Mouse (Mus musculus) liver, embryonic 15.5 days (tissue): Measurements from ENCODE around the gene Itga3. TPM values are rescaled to one million over a fixed set of nuclear protein-coding genes. Genes with fewer than 3 reads are reported as not detected.

Experiments
- ATAC-seq: fragments of 200-750 bp; cut with Nextera tagmentation; 2 replicates; pipeline ENCODE4 v1.8.0; 2017; ENCODE audit warnings: moderate number of reproducible peaks, mild to moderate bottlenecking, moderate library complexity; ENCODE audit not compliant: insufficient read depth
- H3K27ac ChIP-seq: fragments of 300-500 bp; sonication (generic); replicated peaks from 2 replicates; pipeline ENCODE4 v1.5.1; 2015; ENCODE audit warnings: mild to moderate bottlenecking, inconsistent platforms
- H3K27me3 ChIP-seq: fragments of 300-500 bp; sonication (generic); 2 replicates; pipeline ENCODE4 v1.6.1; 2015; ENCODE audit warnings: mild to moderate bottlenecking, inconsistent platforms
- H3K36me3 ChIP-seq: fragments of 300-500 bp; sonication (generic); replicated peaks from 2 replicates; pipeline ENCODE4 v1.6.1; 2015; ENCODE audit warnings: moderate library complexity, mild to moderate bottlenecking, inconsistent platforms
- H3K4me1 ChIP-seq: fragments of 300-500 bp; sonication (generic); replicated peaks from 2 replicates; pipeline ENCODE4 v1.6.1; 2015; ENCODE audit warnings: inconsistent platforms
- H3K4me2 ChIP-seq: fragments of 300-500 bp; sonication (generic); 2 replicates; pipeline ENCODE4 v1.6.1; 2015; ENCODE audit warnings: moderate library complexity, mild to moderate bottlenecking, inconsistent platforms
- H3K4me3 ChIP-seq: fragments of 300-500 bp; sonication (generic); replicated peaks from 2 replicates; pipeline ENCODE4 v1.5.1; 2015; ENCODE audit warnings: mild to moderate bottlenecking, inconsistent platforms
- H3K9ac ChIP-seq: fragments of 300-500 bp; sonication (generic); 2 replicates; pipeline ENCODE4 v1.6.1; 2015; ENCODE audit warnings: moderate library complexity, mild to moderate bottlenecking, inconsistent platforms
- H3K9me3 ChIP-seq: fragments of 300-500 bp; sonication (generic); replicated peaks from 2 replicates; pipeline ENCODE4 v1.6.1; 2016; ENCODE audit warnings: inconsistent platforms
- WGBS: fragments of 180-500 bp; shearing (Covaris S2); methylation state at CpG from one replicate; pipeline ENCODE4 v1.1.7; 2015; ENCODE audit warnings: mixed read lengths; ENCODE audit not compliant: insufficient replicate concordance; 5-methylcytosine and 5-hydroxymethylcytosine counted together
- polyA plus RNA-seq: library from polyadenylated mRNA; unstranded; fragments of >200 nt; fragmentation: Nextera tagmentation; extraction: Ambion mirVana; gene quantifications from 2 replicates; pipeline ENCODE4 v1.2.1, GENCODE M21; 2015

The Itga3 gene
- polyA plus RNA-seq, 1 experiment from 2014 or later: 2.0 TPM

DNA sequence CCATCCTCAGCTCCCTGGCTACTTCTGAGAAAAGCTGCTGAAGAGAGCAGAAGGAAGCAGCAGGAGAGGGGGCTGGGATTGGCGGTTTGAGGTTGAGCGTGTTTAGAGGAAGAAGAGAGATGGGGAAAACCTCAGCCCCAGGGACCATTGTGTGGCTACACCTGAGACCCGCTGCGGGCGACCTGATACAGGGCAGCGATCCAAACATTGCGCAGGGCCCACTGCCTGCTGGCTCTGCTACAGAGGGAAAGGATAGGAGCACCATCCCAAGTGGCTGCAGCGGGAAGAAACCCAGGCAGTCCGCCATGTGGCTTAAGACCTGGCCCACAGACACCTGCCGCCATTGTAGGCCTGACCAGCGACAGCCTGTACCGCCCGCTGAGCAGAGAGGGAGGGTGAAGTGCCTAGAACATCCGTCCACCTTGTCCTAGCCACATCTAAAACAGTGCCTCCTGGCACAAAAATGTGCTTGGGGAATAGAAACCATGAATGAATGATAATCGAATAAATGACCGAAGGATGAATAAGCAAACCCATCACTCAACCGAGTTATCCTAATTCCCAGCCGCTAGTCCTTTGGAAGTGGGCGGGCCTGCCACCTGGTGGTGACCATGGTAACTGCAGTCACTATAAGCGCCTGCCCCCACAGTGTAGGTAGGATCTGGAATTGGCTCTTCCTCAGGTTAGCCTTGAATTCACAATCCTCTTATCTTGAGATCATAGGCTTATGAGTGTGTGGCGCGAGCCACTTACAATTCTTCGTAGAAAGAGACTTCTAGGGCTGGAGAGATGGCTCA is 30.0 kb upstream of the Itga3 start:
- Histone ChIP-seq H3K4me1 (0 out of 2 replicates have a peak, but pooled peaks cover 4% of the 10 kb centered on the region), H3K36me3 (no peaks in the 10 kb centered on the region), H3K4me3 (no peak overlapping the region), H3K27me3 (peaks cover 51% of the 10 kb centered on the region), H3K9ac (no peak overlapping the region), H3K9me3 (no peaks in the 10 kb centered on the region), H3K27ac (no peak overlapping the region), H3K4me2 (no peak overlapping the region)
- ATAC-seq: no peak
- WGBS: 25% methylated on average over 23 of the region's 23 CpGs

DNA sequence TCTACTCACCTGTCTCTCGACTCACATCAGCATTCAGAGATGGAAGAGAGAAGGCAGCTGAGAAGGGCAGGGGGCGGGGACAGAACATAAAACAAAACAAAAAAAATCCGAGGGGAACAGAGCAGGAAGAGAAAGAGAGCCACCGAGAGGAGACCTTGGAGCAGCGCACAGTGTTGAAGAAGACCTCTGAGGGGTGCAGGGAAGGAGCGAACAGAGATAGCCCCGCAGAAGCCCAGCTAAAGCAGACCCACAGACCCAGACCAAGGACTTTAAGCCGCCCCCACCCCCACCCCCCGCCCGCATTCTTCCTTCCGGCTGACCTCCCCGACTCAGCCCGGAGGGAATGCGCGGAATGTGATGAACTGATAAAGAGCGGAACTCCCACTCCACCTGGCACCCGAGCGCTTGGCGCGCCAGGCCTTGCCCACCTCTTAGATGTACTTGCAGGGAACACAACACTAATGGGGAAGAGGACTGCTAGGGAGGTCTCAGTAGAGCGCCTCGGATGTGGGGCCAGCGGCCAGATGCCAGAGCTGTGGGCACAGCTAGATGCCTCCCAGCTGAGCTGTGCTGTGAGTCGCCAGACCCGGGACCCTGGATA is 28.8 kb upstream of the Itga3 start:
- no peak overlapping the region for H3K27ac ChIP-seq
- H3K36me3 ChIP-seq: no peaks in the 10 kb centered on the region
- no peak overlapping the region for H3K9ac ChIP-seq
- H3K27me3 ChIP-seq: peaks cover 57% of the 10 kb centered on the region
- H3K4me2 ChIP-seq: peak overlapping the region; percentile 29
- 0 out of 2 replicates have a peak, but pooled peaks cover 8% of the 10 kb centered on the region for H3K4me1 ChIP-seq
- 2% methylated on average over 25 of the region's 25 CpGs for WGBS
- H3K4me3 ChIP-seq: no peak overlapping the region
- H3K9me3 ChIP-seq: no peaks in the 10 kb centered on the region
- ATAC-seq: 0 out of 2 replicates have a peak, but pooled peaks have one; percentile 9

DNA sequence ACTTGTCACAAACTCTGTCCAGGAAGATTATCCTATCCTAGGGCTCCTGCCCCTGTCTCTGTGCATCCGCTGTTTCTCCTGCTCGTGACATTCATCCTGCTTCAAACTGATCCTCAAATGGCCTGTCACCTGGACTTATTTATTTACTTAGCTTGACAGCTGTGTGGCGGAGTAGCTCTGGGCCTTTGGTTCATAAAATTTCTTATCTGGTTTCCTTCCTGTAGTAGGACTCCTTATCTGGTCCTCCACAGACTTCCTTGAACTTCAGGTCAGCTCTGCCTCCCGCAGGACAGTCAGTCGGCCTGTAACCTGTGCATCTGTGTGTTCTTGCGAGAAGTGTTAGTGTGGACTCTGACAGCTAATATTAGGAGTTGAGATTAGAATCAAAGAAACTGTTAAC is 27.7 kb upstream of the Itga3 start:
- no peak for ATAC-seq
- H3K27me3 ChIP-seq: peaks cover 60% of the 10 kb centered on the region
- 5% methylated on average over 6 of the region's 6 CpGs for WGBS

GRCm38 (mm10) chr11:95102161-95102904 is 25.7 kb upstream of the Itga3 start:
- H3K4me2 ChIP-seq: no peak overlapping the region
- H3K4me3 ChIP-seq: no peak overlapping the region
- H3K4me1 ChIP-seq: 0 out of 2 replicates have a peak, but pooled peaks cover 8% of the 10 kb centered on the region
- H3K27ac ChIP-seq: no peak overlapping the region
- ATAC-seq: no peak
- no peaks in the 10 kb centered on the region for H3K9me3 ChIP-seq
- WGBS: 68% methylated on average over 19 of the region's 19 CpGs
- H3K9ac ChIP-seq: no peak overlapping the region
- peaks cover 53% of the 10 kb centered on the region for H3K27me3 ChIP-seq
- H3K36me3 ChIP-seq: no peaks in the 10 kb centered on the region

More for the DNA sequence above, 27.7 kb upstream of the Itga3 start:
- no peaks in the 10 kb centered on the region for H3K9me3 ChIP-seq
- H3K36me3 ChIP-seq: no peaks in the 10 kb centered on the region
- no peak overlapping the region for H3K9ac ChIP-seq
- no peak overlapping the region for H3K4me2 ChIP-seq
- H3K4me3 ChIP-seq: no peak overlapping the region
- H3K4me1 ChIP-seq: 0 out of 2 replicates have a peak, but pooled peaks cover 8% of the 10 kb centered on the region
- no peak overlapping the region for H3K27ac ChIP-seq

GRCm38 (mm10) chr11:95101071-95101788 is 24.6 kb upstream of the Itga3 start:
- WGBS: 16% methylated on average over 16 of the region's 16 CpGs
- H3K27ac ChIP-seq: no peak overlapping the region
- no peak overlapping the region for H3K4me2 ChIP-seq
- peaks cover 11% of the 10 kb centered on the region; the same call in 1 of the 2 replicates for H3K4me1 ChIP-seq
- no peaks in the 10 kb centered on the region for H3K9me3 ChIP-seq
- no peak overlapping the region for H3K4me3 ChIP-seq
- ATAC-seq: no peak
- no peaks in the 10 kb centered on the region for H3K36me3 ChIP-seq
- no peak overlapping the region for H3K9ac ChIP-seq
- H3K27me3 ChIP-seq: peaks cover 44% of the 10 kb centered on the region

DNA sequence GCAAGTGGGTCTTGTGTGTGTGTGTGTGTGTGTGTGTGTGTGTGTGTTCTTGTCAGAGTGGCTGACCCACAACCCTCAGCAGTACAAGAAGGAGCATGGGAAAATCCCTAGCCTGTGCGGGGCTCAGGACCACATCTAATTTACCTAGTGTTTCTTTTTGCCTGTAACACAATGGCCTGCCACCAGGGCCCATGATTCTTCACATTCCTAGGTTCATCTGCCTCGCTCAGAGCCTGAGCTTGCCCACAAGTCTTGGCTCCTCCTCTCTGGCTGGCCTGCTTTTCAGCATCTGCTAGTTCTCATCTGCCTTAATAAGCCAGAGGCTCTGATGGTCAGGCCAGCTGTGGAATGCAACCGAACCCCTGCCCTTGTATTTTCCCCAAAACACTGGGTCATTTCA is 23.8 kb upstream of the Itga3 start:
- H3K27ac ChIP-seq: no peak overlapping the region
- no peak for ATAC-seq
- H3K4me3 ChIP-seq: no peak overlapping the region
- H3K27me3 ChIP-seq: peaks cover 36% of the 10 kb centered on the region
- H3K36me3 ChIP-seq: no peaks in the 10 kb centered on the region
- H3K4me1 ChIP-seq: peaks cover 14% of the 10 kb centered on the region; the same call in 1 of the 2 replicates
- H3K4me2 ChIP-seq: no peak overlapping the region
- H3K9me3 ChIP-seq: no peaks in the 10 kb centered on the region
- H3K9ac ChIP-seq: no peak overlapping the region
- 41% methylated on average over 3 of the region's 3 CpGs for WGBS

GRCm38 (mm10) chr11:95098346-95099095 is 21.9 kb upstream of the Itga3 start:
- H3K4me3 ChIP-seq: no peak overlapping the region
- peaks cover 10% of the 10 kb centered on the region; the same call in 1 of the 2 replicates for H3K4me1 ChIP-seq
- no peak overlapping the region for H3K27ac ChIP-seq
- 62% methylated on average over 5 of the region's 5 CpGs for WGBS
- H3K4me2 ChIP-seq: no peak overlapping the region
- no peak for ATAC-seq
- no peak overlapping the region for H3K9ac ChIP-seq
- no peaks in the 10 kb centered on the region for H3K36me3 ChIP-seq
- peaks cover 17% of the 10 kb centered on the region for H3K27me3 ChIP-seq
- no peaks in the 10 kb centered on the region for H3K9me3 ChIP-seq

DNA sequence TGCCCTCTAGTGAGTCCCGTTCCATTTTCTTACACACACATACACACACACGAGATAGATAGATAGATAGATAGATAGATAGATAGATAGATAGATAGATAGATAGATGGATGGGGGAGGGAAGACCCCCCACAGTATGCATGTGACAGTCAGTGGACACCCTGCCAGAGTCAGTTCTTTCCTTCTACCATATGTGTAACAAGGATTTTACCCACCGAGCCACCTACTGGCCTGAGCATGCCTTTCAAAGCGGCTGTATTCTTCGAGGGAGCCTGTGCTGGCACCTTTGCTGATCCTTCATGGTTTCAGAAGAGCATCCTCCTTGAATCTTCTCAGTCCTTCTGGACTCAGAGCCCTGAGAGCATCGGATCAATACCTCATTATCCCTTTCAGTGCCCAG is 21.3 kb upstream of the Itga3 start:
- 50% methylated on average over 6 of the region's 6 CpGs for WGBS
- Histone ChIP-seq H3K4me1 (peaks cover 10% of the 10 kb centered on the region; the same call in 1 of the 2 replicates), H3K27ac (no peak overlapping the region), H3K9me3 (no peaks in the 10 kb centered on the region), H3K27me3 (peaks cover 15% of the 10 kb centered on the region), H3K4me3 (no peak overlapping the region), H3K36me3 (no peaks in the 10 kb centered on the region), H3K9ac (no peak overlapping the region), H3K4me2 (no peak overlapping the region)
- no peak for ATAC-seq

DNA sequence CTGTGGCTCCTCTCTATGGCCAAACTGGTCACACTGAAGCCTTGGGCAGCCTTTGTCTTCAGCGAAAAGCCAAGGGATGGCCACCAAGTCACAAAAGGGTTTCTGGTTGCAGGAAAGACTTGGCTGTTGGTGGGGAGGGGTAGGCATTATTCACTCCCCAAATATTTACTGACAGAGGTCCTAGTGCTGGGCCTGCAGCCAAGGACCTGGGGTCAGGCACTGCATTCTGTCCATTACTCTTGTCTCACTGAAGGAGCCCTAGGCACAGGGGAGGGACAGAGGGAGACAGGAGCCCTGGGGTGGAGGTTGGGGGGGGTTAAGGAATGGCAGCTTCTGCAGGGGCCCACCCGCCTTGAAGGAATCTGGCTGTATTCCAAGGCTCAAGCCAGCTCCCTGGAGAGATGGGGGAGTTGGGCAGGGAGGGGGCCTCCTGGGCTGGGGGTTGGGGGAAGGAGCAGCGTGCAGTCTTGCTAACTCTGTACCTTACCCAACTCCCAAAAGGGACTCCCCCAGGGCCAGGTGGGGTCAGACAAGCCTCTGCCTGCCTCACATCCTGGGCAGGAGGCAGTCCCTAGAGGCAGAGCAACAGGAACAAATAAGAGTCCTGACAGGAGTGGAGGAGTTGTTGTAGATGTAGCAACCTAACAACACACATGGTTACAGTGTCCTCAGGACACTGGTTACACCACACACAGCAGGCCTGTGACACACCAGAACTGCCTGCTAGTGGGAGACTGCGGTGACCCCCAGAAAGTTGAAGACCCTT is 20.2 kb upstream of the Itga3 start:
- 56% methylated on average over 4 of the region's 4 CpGs for WGBS
- Histone ChIP-seq H3K27me3 (peaks cover 15% of the 10 kb centered on the region), H3K9ac (no peak overlapping the region), H3K27ac (0 out of 2 replicates have a peak overlapping the region, but pooled peaks have one; percentile 38), H3K36me3 (no peaks in the 10 kb centered on the region), H3K4me2 (no peak overlapping the region), H3K4me1 (peaks cover 10% of the 10 kb centered on the region; the same call in 1 of the 2 replicates), H3K9me3 (no peaks in the 10 kb centered on the region), H3K4me3 (no peak overlapping the region)
- ATAC-seq: peak; percentile 60
